Mouse (Mus musculus) E14TG2a.4 (cell line): Measurements from ENCODE around the gene Gm21915.

Experiments
- H3K27me3 ChIP-seq: 2 replicates; pipeline ENCODE4 v1.6.1; 2014; ENCODE audit warnings: low read length, control low read depth; ENCODE audit not compliant: insufficient read depth
- H3K36me3 ChIP-seq: 2 replicates; pipeline ENCODE4 v1.6.1; 2014; ENCODE audit warnings: low read length, control low read depth; ENCODE audit not compliant: insufficient read depth
- H3K4me1 ChIP-seq: replicated peaks from 2 replicates; pipeline ENCODE4 v1.6.1; 2014; ENCODE audit warnings: low read depth, low read length, control low read depth
- H3K4me3 ChIP-seq: replicated peaks from 2 replicates; pipeline ENCODE4 v1.5.1; 2014; ENCODE audit warnings: mild to moderate bottlenecking, low read length
- H3K9me3 ChIP-seq: 2 replicates; pipeline ENCODE4 v1.6.1; 2014; ENCODE audit warnings: low read length, control low read depth
- CTCF ChIP-seq: conservative IDR thresholded peaks from 2 replicates; pipeline ENCODE4 v1.5.1; 2014; ENCODE audit warnings: low read length
- NANOG ChIP-seq: IDR thresholded peaks from 2 replicates; pipeline ENCODE4 v1.6.1; 2014; ENCODE audit warnings: borderline replicate concordance, low read length, mixed read lengths
- POU5F1 ChIP-seq: IDR thresholded peaks from 2 replicates; pipeline ENCODE4 v1.6.1; 2014; ENCODE audit warnings: low read length, borderline replicate concordance

Gm21915 gene

GRCm38 (mm10) chr9:40699194-40699593, 28.8 kb downstream of the Gm21915 start:
- Histone ChIP-seq H3K9me3 (no peaks in the 10 kb centered on the region), H3K4me1 (no peaks in the 10 kb centered on the region), H3K27me3 (peaks cover 41% of the 10 kb centered on the region), H3K36me3 (no peaks in the 10 kb centered on the region), H3K4me3 (no peak overlapping the region)
- no peak for TF ChIP-seq NANOG

GRCm38 (mm10) chr9:40700253-40700652, 29.8 kb downstream of the Gm21915 start:
- Histone ChIP-seq H3K4me1 (no peaks in the 10 kb centered on the region), H3K36me3 (no peaks in the 10 kb centered on the region), H3K27me3 (peaks cover 35% of the 10 kb centered on the region), H3K9me3 (no peaks in the 10 kb centered on the region), H3K4me3 (no peak overlapping the region)
- peak; percentile 37; the same call in 1 of the 2 replicates for TF ChIP-seq POU5F1
- TF ChIP-seq CTCF = no peak

GRCm38 (mm10) chr9:40704364-40705276, 34.2 kb downstream of the Gm21915 start:
- TF ChIP-seq NANOG (no peak), POU5F1 (no peak), CTCF (no peak)

DNA sequence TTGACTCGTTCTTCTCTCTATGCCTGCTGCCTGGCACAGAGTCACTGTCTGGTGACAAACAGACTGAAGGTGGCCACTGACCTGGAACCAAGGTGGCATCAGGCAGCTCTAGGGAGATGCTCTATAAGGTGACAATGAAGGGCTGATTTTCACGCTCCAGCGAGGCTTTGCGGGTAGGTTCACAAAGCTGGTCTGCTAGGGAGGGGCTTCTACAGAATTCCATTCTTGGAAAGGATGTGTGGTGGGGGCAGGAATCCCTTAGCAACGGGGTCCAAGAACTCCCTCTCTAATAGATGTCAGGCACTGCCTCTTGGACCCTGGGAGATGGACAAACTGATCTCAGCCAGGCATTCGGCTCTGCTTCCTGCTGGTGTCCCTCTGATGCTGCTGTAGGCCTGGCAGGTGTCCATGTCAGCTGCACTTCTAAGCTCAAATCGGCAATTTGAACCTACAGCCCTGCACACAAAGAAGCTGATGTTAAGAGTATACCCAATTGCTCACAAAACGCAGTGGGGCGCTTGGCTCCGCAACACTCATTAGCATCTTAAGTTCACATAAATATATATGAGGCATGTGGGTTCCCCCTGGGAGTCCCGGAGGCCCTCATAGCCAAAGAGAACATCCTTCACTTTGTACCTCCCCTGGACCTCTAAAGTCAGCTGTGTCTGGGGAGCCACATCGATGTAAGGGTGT, 38.2 kb downstream of the Gm21915 start:
- TF ChIP-seq CTCF (no peak), NANOG (no peak), POU5F1 (no peak)
- Histone ChIP-seq H3K9me3 (no peaks in the 10 kb centered on the region), H3K27me3 (peaks cover 15% of the 10 kb centered on the region), H3K36me3 (no peaks in the 10 kb centered on the region), H3K4me1 (no peaks in the 10 kb centered on the region), H3K4me3 (no peak overlapping the region)

More at GRCm38 (mm10) chr9:40704364-40705276, 34.2 kb downstream of the Gm21915 start:
- Histone ChIP-seq H3K27me3 (peaks cover 26% of the 10 kb centered on the region), H3K36me3 (no peaks in the 10 kb centered on the region), H3K4me3 (no peak overlapping the region), H3K9me3 (no peaks in the 10 kb centered on the region), H3K4me1 (no peaks in the 10 kb centered on the region)

DNA sequence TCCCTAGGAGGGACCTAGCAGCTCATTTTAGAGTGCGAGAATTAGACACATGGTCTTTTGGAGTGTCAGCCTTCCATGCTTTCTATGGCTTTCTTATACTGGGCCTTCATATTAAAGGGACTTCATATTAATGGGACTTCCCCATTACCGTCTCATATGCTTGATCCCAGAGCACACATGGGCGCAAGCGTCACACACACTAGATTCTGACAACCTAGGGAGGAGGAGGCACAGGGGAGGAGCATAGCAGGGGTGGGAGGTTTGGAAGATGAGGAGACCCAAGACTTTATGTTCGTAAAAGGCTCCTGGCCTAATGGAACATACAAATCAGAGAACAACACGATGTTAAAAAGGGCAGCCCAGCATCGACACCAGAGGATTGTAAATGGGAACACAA, 38.7 kb downstream of the Gm21915 start:
- Histone ChIP-seq H3K4me1 (no peaks in the 10 kb centered on the region), H3K36me3 (no peaks in the 10 kb centered on the region), H3K27me3 (peaks cover 15% of the 10 kb centered on the region), H3K4me3 (no peak overlapping the region), H3K9me3 (no peaks in the 10 kb centered on the region)
- TF ChIP-seq POU5F1 = no peak
- no peak for TF ChIP-seq CTCF
- TF ChIP-seq NANOG = no peak

- Histone ChIP-seq H3K27me3 (peaks cover 15% of the 10 kb centered on the region), H3K4me1 (no peaks in the 10 kb centered on the region), H3K36me3 (no peaks in the 10 kb centered on the region), H3K9me3 (no peaks in the 10 kb centered on the region), H3K4me3 (no peak overlapping the region)
- TF ChIP-seq POU5F1 = no peak
- TF ChIP-seq CTCF = no peak
- no peak for TF ChIP-seq NANOG
These were observed 39.2 kb downstream of the Gm21915 start for GRCm38 (mm10) chr9:40709587-40709986.

GRCm38 (mm10) chr9:40709991-40710390, 39.6 kb downstream of the Gm21915 start:
- H3K4me1 ChIP-seq = no peaks in the 10 kb centered on the region
- TF ChIP-seq NANOG (no peak), POU5F1 (no peak), CTCF (no peak)
- no peaks in the 10 kb centered on the region for H3K9me3 ChIP-seq
- H3K27me3 ChIP-seq = peaks cover 15% of the 10 kb centered on the region
- no peaks in the 10 kb centered on the region for H3K36me3 ChIP-seq
- no peak overlapping the region for H3K4me3 ChIP-seq

- H3K9me3 ChIP-seq = no peaks in the 10 kb centered on the region
- no peaks in the 10 kb centered on the region for H3K36me3 ChIP-seq
- no peak overlapping the region for H3K4me3 ChIP-seq
- H3K4me1 ChIP-seq = no peaks in the 10 kb centered on the region
- TF ChIP-seq CTCF = no peak
- peaks cover 15% of the 10 kb centered on the region for H3K27me3 ChIP-seq
These were observed 41.2 kb downstream of the Gm21915 start for GRCm38 (mm10) chr9:40711654-40712053.

GRCm38 (mm10) chr9:40717182-40717874, 46.9 kb downstream of the Gm21915 start:
- no peak overlapping the region for H3K4me3 ChIP-seq
- TF ChIP-seq CTCF = no peak
- no peak for TF ChIP-seq NANOG
- TF ChIP-seq POU5F1 = no peak

More at GRCm38 (mm10) chr9:40717182-40717874, 46.9 kb downstream of the Gm21915 start:
- Histone ChIP-seq H3K36me3 (no peaks in the 10 kb centered on the region), H3K9me3 (no peaks in the 10 kb centered on the region), H3K27me3 (peaks cover 10% of the 10 kb centered on the region; the same call in 1 of the 2 replicates), H3K4me1 (no peaks in the 10 kb centered on the region)
